Mouse (Mus musculus) small intestine, adult 2 months (tissue): ENCODE data around the gene Nop9. TPM values are rescaled to one million over a fixed set of nuclear protein-coding genes. Genes with fewer than 3 reads are reported as not detected.

ENCODE experiments used
- H3K27ac ChIP-seq: fragments of 200-500 bp; 2 replicates; pipeline ENCODE4 v1.5.1; 2012; ENCODE audit warnings: low read depth, low read length, control low read depth, inconsistent platforms; ENCODE audit not compliant: insufficient read depth
- H3K27me3 ChIP-seq: fragments of 200-500 bp; 2 replicates; pipeline ENCODE4 v1.6.1; 2012; ENCODE audit warnings: mild to moderate bottlenecking, moderate library complexity, low read length, inconsistent platforms; ENCODE audit not compliant: control insufficient read depth, insufficient read depth
- H3K36me3 ChIP-seq: fragments of 200-500 bp; 2 replicates; pipeline ENCODE4 v1.6.1; 2012; ENCODE audit warnings: mild to moderate bottlenecking, low read length, control low read depth, inconsistent platforms; ENCODE audit not compliant: control insufficient read depth, insufficient read depth
- H3K4me1 ChIP-seq: fragments of 200-500 bp; 2 replicates; pipeline ENCODE4 v1.6.1; 2012; ENCODE audit warnings: low read length, inconsistent platforms, mixed read lengths; ENCODE audit not compliant: control insufficient read depth, insufficient read depth, insufficient read length
- H3K4me3 ChIP-seq: fragments of 200-500 bp; 2 replicates; pipeline ENCODE4 v1.5.1; 2012; ENCODE audit warnings: low read depth, mild to moderate bottlenecking, control low read depth, inconsistent platforms, low read length, moderate library complexity
- CTCF ChIP-seq: fragments of 200-500 bp; IDR thresholded peaks from 2 replicates; pipeline ENCODE4 v1.5.1; 2012; ENCODE audit warnings: low read depth, mild to moderate bottlenecking, control low read depth, inconsistent platforms, low read length, moderate library complexity, mixed read lengths; ENCODE audit not compliant: insufficient replicate concordance, insufficient read length; ENCODE audit errors: extremely low read depth
- POLR2A ChIP-seq: fragments of 200-500 bp; IDR thresholded peaks from 2 replicates; pipeline ENCODE4 v1.6.1; 2012; ENCODE audit warnings: low read depth, mild to moderate bottlenecking, control low read depth, inconsistent platforms, low read length, moderate library complexity
- WGBS: fragments of 180-500 bp; shearing (Covaris S2); methylation state at CpG from one replicate; pipeline ENCODE4 v1.1.7; 2018; 5-methylcytosine and 5-hydroxymethylcytosine counted together
- polyA plus RNA-seq: library from polyadenylated mRNA; depleted of rRNA; stranded (reverse); fragments of >200 nt; gene quantifications from 2 replicates; pipeline ENCODE4 v1.2.3, GENCODE M21; 2012

Nop9 gene
- polyA plus RNA-seq, 1 experiment, result 8.0 TPM

GRCm38 (mm10) chr14:55721076-55721475 is 24.4 kb upstream of the Nop9 start:
- H3K4me3 ChIP-seq, result no peak overlapping the region
- TF ChIP-seq CTCF, result no peak
- TF ChIP-seq POLR2A, result no peak
- 88% methylated on average over 6 of the region's 6 CpGs for WGBS
- H3K36me3 ChIP-seq, result peaks cover 26% of the 10 kb centered on the region
- peaks cover 8% of the 10 kb centered on the region; the same call in 1 of the 2 replicates for H3K4me1 ChIP-seq
- no peak overlapping the region for H3K27ac ChIP-seq
- H3K27me3 ChIP-seq, result no peaks in the 10 kb centered on the region

DNA sequence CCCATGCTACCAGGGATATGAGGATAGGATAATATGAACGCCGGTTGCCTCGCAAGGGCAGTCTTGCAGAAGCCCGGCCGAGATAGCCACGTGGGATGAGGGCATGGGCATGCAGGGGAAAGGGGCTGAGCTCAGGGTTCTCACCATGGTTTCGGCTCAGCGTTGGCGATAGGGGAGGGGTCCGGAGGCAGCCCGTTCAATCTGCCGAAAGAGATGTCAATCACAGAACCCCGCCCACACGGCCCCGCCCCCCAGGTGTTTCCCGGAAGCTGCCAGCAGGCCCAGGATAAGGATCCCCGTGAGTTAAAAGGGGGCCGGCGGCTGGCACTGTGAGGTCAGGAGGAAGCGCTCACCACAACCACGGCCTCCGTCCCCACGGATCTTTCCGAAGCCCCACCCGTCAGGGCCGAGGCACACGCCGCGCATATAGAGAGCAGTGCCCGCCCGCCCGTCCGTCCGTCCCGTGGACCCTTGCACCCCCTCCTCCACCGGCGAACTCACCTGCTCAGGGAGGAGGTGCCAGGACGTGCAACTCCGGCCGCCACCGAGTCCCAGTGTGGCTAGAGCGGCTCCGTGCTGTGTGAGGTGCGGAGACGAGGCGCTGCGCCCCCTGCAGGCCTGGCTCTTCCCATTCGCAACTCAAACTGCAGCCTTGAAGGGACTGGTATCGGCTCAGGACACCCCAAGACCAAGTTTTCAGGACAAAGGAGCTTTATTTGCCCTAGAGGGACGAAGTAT is 23.6 kb upstream of the Nop9 start, which contains the start of gene Rabggta:
Rabggta (minus strand) TSS at position 564 of the 738 bp plus-strand sequence.
- no peaks in the 10 kb centered on the region for H3K27me3 ChIP-seq
- WGBS, result under 1% methylated on average over 50 of the region's 50 CpGs
- TF ChIP-seq POLR2A (peak; percentile 61), CTCF (peak; percentile 88)
- peak within 1 kb of the TSS; percentile 64 for H3K27ac ChIP-seq
- peak within 1 kb of the TSS; percentile 95 for H3K4me3 ChIP-seq
- H3K4me1 ChIP-seq, result peaks cover 9% of the 10 kb centered on the region; the same call in 1 of the 2 replicates
- H3K36me3 ChIP-seq, result peaks cover 21% of the 10 kb centered on the region

GRCm38 (mm10) chr14:55722438-55722945 is 23.0 kb upstream of the Nop9 start:
- Histone ChIP-seq H3K27ac (no peak overlapping the region), H3K4me1 (peaks cover 9% of the 10 kb centered on the region; the same call in 1 of the 2 replicates), H3K4me3 (no peak overlapping the region), H3K27me3 (no peaks in the 10 kb centered on the region), H3K36me3 (peaks cover 15% of the 10 kb centered on the region)
- no peak for TF ChIP-seq CTCF
- no peak for TF ChIP-seq POLR2A
- WGBS, result 52% methylated on average over 8 of the region's 8 CpGs

GRCm38 (mm10) chr14:55723433-55723832 is 22.1 kb upstream of the Nop9 start:
- TF ChIP-seq CTCF, result no peak
- TF ChIP-seq POLR2A, result no peak
- Histone ChIP-seq H3K27ac (no peak overlapping the region), H3K27me3 (no peaks in the 10 kb centered on the region), H3K36me3 (peaks cover 11% of the 10 kb centered on the region; the same call in 1 of the 2 replicates), H3K4me1 (peaks cover 12% of the 10 kb centered on the region; the same call in 1 of the 2 replicates), H3K4me3 (no peak overlapping the region)
- WGBS, result 94% methylated on average over 7 of the region's 7 CpGs

DNA sequence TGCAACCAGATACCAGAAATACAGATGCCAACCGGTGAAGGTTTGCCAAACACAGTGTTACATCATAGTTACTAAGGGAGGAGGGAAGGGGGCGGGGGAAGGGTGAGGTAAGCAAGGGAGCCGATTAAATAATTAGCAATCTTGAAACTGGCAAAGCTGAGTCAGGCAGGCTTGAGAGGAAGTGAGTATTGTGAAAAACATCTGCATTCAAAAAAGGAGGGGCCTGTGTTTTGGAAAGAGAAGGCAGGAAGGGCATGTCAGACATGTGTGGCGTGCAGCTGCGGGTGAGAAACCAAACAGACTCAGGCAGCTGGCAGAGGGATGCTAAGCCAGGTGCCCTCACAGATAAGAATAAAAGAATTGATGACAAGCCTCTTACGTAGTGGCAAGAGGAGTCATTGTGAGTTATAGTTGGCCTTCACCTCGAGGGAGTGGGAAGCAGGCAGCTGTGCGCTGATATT is 21.1 kb upstream of the Nop9 start:
- H3K27me3 ChIP-seq, result no peaks in the 10 kb centered on the region
- no peak overlapping the region for H3K4me3 ChIP-seq
- H3K36me3 ChIP-seq, result peaks cover 3% of the 10 kb centered on the region; the same call in 1 of the 2 replicates
- H3K27ac ChIP-seq, result peak overlapping the region; percentile 44
- TF ChIP-seq CTCF (no peak), POLR2A (no peak)
- WGBS, result 11% methylated on average over 8 of the region's 8 CpGs
- peaks cover 12% of the 10 kb centered on the region; the same call in 1 of the 2 replicates for H3K4me1 ChIP-seq

- Histone ChIP-seq H3K27me3 (no peaks in the 10 kb centered on the region), H3K4me1 (peaks cover 12% of the 10 kb centered on the region; the same call in 1 of the 2 replicates)
Measured at GRCm38 (mm10) chr14:55726261-55726660, 19.2 kb upstream of the Nop9 start.

DNA sequence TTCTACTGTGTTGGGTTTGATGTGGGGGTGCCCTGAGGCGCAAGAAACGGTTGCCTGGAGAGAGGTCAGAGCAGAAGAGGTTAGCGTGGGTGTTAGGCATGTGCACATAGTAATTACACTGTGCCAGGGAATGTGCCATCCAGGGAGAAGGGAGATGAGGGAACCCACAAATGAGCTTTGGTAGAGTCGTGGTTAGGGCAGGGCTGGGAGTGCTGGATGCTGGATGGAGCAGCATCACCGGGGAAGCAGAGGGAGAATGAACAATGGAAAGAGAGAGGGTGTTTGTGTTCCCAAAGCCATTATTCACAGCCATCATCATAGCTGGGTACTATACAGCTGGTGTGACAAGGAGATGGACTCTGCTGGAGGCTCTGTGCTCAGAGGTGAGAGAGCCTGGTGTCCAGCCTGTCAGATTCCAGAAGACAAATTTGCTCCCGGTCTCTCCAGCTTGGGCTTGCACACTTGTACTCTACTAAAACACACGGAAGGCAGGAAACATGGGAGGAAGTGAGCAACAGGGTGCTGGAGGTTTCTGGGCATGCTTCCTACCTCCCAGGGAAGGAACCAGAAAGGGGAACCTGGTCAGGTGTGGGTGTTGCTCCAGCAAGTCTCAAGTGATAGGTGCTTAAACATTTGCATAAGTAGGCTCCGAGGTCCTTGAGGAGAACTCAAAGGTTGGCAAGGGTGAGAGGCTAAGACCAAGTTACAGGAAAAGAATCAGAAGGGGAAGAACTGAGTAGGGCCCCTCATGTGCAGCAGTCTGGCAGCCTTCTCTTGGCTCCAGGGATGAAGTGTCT is 17.4 kb upstream of the Nop9 start:
- Histone ChIP-seq H3K4me1 (peaks cover 8% of the 10 kb centered on the region; the same call in 1 of the 2 replicates), H3K36me3 (no peaks in the 10 kb centered on the region), H3K4me3 (no peak overlapping the region), H3K27ac (no peak overlapping the region), H3K27me3 (no peaks in the 10 kb centered on the region)
- TF ChIP-seq POLR2A (no peak), CTCF (no peak)
- WGBS, result 52% methylated on average over 8 of the region's 8 CpGs

More at GRCm38 (mm10) chr14:55726261-55726660, 19.2 kb upstream of the Nop9 start:
- Histone ChIP-seq H3K4me3 (no peak overlapping the region), H3K27ac (no peak overlapping the region), H3K36me3 (no peaks in the 10 kb centered on the region)
- TF ChIP-seq POLR2A (no peak), CTCF (no peak)
